Mouse (Mus musculus): ENCODE results near the gene Cd5. TPM values are rescaled to one million over a fixed set of nuclear protein-coding genes. Genes with fewer than 3 reads are reported as not detected.

The Cd5 gene
- total RNA-seq, 2 experiments from 2014 or later: 0.59 TPM; not detected in 1

- DNase-seq: peak; percentile 37 to 51
- intact Hi-C loops (cut with DNase I): no loop called here
These were observed 21.4 kb upstream of the Cd5 start for GRCm38 (mm10) chr19:10759983-10760831.

- intact Hi-C loops (cut with DNase I): no loop called here
- DNase-seq: no peak
These were observed 20.7 kb upstream of the Cd5 start for GRCm38 (mm10) chr19:10759525-10759924.

GRCm38 (mm10) chr19:10758708-10759107 is 19.9 kb upstream of the Cd5 start:
- intact Hi-C loops (cut with DNase I): no loop called here
- no peak for DNase-seq

GRCm38 (mm10) chr19:10757526-10757925 is 18.7 kb upstream of the Cd5 start:
- intact Hi-C loops (cut with DNase I): no loop called here
- no peak for DNase-seq

GRCm38 (mm10) chr19:10757125-10757524 is 18.3 kb upstream of the Cd5 start:
- intact Hi-C loops (cut with DNase I): no loop called here

GRCm38 (mm10) chr19:10752646-10753045 is 13.8 kb upstream of the Cd5 start:
- intact Hi-C loops (cut with DNase I): loop anchor here (2.0 kb wide), 1 partner anchor 14 kb away; the partner anchor contains the start of gene Cd5
- DNase-seq: no peak

More at GRCm38 (mm10) chr19:10757125-10757524, 18.3 kb upstream of the Cd5 start:
- no peak for DNase-seq

- intact Hi-C loops (cut with DNase I): loop anchor here (2.0 kb wide), 1 partner anchor 13 kb away; the partner anchor contains the start of gene Cd5
- no peak for DNase-seq
These were observed 13.3 kb upstream of the Cd5 start for GRCm38 (mm10) chr19:10752106-10752505.

- intact Hi-C loops (cut with DNase I): loop anchor here (2.0 kb wide), 1 partner anchor 13 kb away; the partner anchor contains the start of gene Cd5
- DNase-seq: no peak
These were observed 12.8 kb upstream of the Cd5 start for GRCm38 (mm10) chr19:10751607-10752006.

- no peak for DNase-seq
- intact Hi-C loops (cut with DNase I): no loop called here
These were observed 11.4 kb upstream of the Cd5 start for GRCm38 (mm10) chr19:10750161-10750560.

- no peak for DNase-seq
- intact Hi-C loops (cut with DNase I): no loop called here
These were observed 10.5 kb upstream of the Cd5 start for GRCm38 (mm10) chr19:10749295-10749694.

GRCm38 (mm10) chr19:10748401-10749102 is 9.8 kb upstream of the Cd5 start:
- DNase-seq: no peak
- intact Hi-C loops (cut with DNase I): no loop called here

GRCm38 (mm10) chr19:10747718-10748117 is 8.9 kb upstream of the Cd5 start:
- DNase-seq: no peak
- intact Hi-C loops (cut with DNase I): no loop called here

- intact Hi-C loops (cut with DNase I): no loop called here
- no peak for DNase-seq
These were observed 8.4 kb upstream of the Cd5 start for GRCm38 (mm10) chr19:10747182-10747581.

GRCm38 (mm10) chr19:10742565-10742964 is 3.8 kb upstream of the Cd5 start:
- intact Hi-C loops (cut with DNase I): no loop called here
- no peak for DNase-seq

GRCm38 (mm10) chr19:10742145-10742544 is 3.3 kb upstream of the Cd5 start:
- intact Hi-C loops (cut with DNase I): no loop called here
- no peak for DNase-seq

- intact Hi-C loops (cut with DNase I): no loop called here
- DNase-seq: no peak
These were observed 2.0 kb upstream of the Cd5 start for GRCm38 (mm10) chr19:10740641-10741440.

- no peak for DNase-seq
- intact Hi-C loops (cut with DNase I): loop anchor here (2.0 kb wide), 1 partner anchor 13 kb away; no protein-coding TSS in a partner anchor
These were observed 1.1 kb upstream of the Cd5 start for GRCm38 (mm10) chr19:10739916-10740315.

- intact Hi-C loops (cut with DNase I): loop anchor here (2.0 kb wide), 1 partner anchor 15 kb away; no protein-coding TSS in a partner anchor
These were observed 764 bp downstream of the Cd5 start for GRCm38 (mm10) chr19:10738038-10738437.

GRCm38 (mm10) chr19:10735861-10736260 is 2.9 kb downstream of the Cd5 start:
- intact Hi-C loops (cut with DNase I): no loop called here

More at GRCm38 (mm10) chr19:10738038-10738437, 764 bp downstream of the Cd5 start:
- no peak for DNase-seq

GRCm38 (mm10) chr19:10735061-10735460 is 3.7 kb downstream of the Cd5 start:
- intact Hi-C loops (cut with DNase I): no loop called here
- DNase-seq: no peak

More at GRCm38 (mm10) chr19:10735861-10736260, 2.9 kb downstream of the Cd5 start:
- no peak for DNase-seq

Data from gastrocnemius, postnatal 36 days (tissue).